Mouse (Mus musculus): ENCODE measurements around the gene Cnn3. TPM values are rescaled to one million over a fixed set of nuclear protein-coding genes. Genes with fewer than 3 reads are reported as not detected.
A peak's percentile ranks its signal among the peaks of the same experiment; 100 is the strongest.

The Cnn3 gene
- total RNA-seq, 2 experiments from 2014 or later: 194 to 214 TPM

- DNase-seq (ENCODE audit: low spot score in 2 of 2): no peak
Measured at GRCm38 (mm10) chr3:121448029-121448468, 21.8 kb downstream of the Cnn3 start.

GRCm38 (mm10) chr3:121448606-121449005, 22.3 kb downstream of the Cnn3 start:
- no peak for DNase-seq (ENCODE audit: low spot score in 2 of 2)

GRCm38 (mm10) chr3:121449527-121449926, 23.2 kb downstream of the Cnn3 start:
- DNase-seq (ENCODE audit: low spot score in 2 of 2): no peak

- DNase-seq (ENCODE audit: low spot score in 2 of 2): no peak
Measured at GRCm38 (mm10) chr3:121451404-121451803, 25.1 kb downstream of the Cnn3 start.

- no peak for DNase-seq (ENCODE audit: low spot score in 2 of 2)
Measured at GRCm38 (mm10) chr3:121458545-121459492, 32.5 kb downstream of the Cnn3 start.

- no peak for DNase-seq (ENCODE audit: low spot score in 2 of 2)
Measured at GRCm38 (mm10) chr3:121460473-121461193, 34.3 kb downstream of the Cnn3 start.

- no peak for DNase-seq (ENCODE audit: low spot score in 2 of 2)
Measured at GRCm38 (mm10) chr3:121461477-121461876, 35.2 kb downstream of the Cnn3 start.

- no peak for DNase-seq (ENCODE audit: low spot score in 2 of 2)
Measured at GRCm38 (mm10) chr3:121462782-121463181, 36.5 kb downstream of the Cnn3 start.

- DNase-seq (ENCODE audit: low spot score in 2 of 2): no peak
Measured at GRCm38 (mm10) chr3:121464733-121465305, 38.5 kb downstream of the Cnn3 start.

- DNase-seq (ENCODE audit: low spot score in 2 of 2): no peak
Measured at GRCm38 (mm10) chr3:121465795-121466194, 39.5 kb downstream of the Cnn3 start.

GRCm38 (mm10) chr3:121467094-121467552, 40.8 kb downstream of the Cnn3 start:
- DNase-seq (ENCODE audit: low spot score in 2 of 2): no peak

GRCm38 (mm10) chr3:121468136-121468535, 41.8 kb downstream of the Cnn3 start:
- no peak for DNase-seq (ENCODE audit: low spot score in 2 of 2)

GRCm38 (mm10) chr3:121469185-121469975, 43.1 kb downstream of the Cnn3 start:
- DNase-seq (ENCODE audit: low spot score in 2 of 2): peak; percentile 32 to 63

- no peak for DNase-seq (ENCODE audit: low spot score in 2 of 2)
Measured at GRCm38 (mm10) chr3:121471703-121472102, 45.4 kb downstream of the Cnn3 start.

- no peak for DNase-seq (ENCODE audit: low spot score in 2 of 2)
Measured at GRCm38 (mm10) chr3:121474738-121475137, 48.4 kb downstream of the Cnn3 start.

- DNase-seq (ENCODE audit: low spot score in 2 of 2): no peak
Measured at GRCm38 (mm10) chr3:121480030-121480960, 54.0 kb downstream of the Cnn3 start.

- no peak for DNase-seq (ENCODE audit: low spot score in 2 of 2)
Measured at GRCm38 (mm10) chr3:121480961-121481436, 54.7 kb downstream of the Cnn3 start.

- no peak for DNase-seq (ENCODE audit: low spot score in 2 of 2)
Measured at GRCm38 (mm10) chr3:121481564-121481963, 55.3 kb downstream of the Cnn3 start.
